Mouse (Mus musculus): Measurements from ENCODE around the gene Cdhr5. TPM values are rescaled to one million over a fixed set of nuclear protein-coding genes. Genes with fewer than 3 reads are reported as not detected.
A peak's percentile ranks its signal among the peaks of the same experiment; 100 is the strongest.

Gene Cdhr5
- total RNA-seq, 2 experiments from 2014 or later, result not detected

DNA sequence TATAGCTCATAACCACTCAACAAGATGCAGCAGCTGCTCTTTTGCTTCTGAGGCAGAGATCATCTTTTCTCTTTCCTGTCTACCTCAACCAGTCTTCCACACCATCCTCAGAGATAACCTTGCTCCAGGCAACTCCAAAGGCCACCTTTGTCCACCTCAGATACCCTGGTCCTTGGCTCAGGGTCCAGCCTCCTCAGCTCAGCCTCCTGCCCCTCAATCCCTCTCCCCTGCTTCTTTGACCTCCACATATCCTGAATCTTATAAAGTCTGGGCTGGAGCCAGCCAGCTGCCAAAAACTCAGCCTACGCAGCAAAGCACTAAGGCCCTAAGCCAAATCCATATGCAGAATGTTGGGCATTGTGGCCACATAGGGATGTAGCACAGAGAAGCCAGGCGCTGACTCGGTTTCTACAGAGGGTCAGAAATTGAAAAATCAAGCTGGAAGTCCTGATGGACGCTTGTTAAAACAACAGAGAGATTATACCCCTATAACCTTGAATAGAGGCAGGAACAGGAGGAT is 53.8 kb downstream of the Cdhr5 start:
- no peak for DNase-seq

DNA sequence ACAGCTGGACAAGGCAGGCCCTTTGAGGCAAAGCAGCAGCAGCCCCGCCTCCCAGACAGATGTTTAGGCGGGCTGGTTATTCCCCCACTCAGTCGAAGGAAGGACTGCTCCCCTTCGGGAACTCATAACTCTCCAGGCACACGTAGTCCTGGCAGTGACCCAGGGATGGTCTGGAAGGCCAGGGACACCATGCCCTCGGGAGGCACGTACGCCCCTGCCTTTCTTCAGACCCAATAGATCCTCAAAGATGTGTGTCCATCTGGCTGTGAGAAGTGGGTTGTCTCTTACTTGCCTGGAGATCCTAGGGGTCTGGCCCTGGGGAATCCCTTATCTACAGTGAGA is 54.5 kb downstream of the Cdhr5 start:
- no peak for DNase-seq

DNA sequence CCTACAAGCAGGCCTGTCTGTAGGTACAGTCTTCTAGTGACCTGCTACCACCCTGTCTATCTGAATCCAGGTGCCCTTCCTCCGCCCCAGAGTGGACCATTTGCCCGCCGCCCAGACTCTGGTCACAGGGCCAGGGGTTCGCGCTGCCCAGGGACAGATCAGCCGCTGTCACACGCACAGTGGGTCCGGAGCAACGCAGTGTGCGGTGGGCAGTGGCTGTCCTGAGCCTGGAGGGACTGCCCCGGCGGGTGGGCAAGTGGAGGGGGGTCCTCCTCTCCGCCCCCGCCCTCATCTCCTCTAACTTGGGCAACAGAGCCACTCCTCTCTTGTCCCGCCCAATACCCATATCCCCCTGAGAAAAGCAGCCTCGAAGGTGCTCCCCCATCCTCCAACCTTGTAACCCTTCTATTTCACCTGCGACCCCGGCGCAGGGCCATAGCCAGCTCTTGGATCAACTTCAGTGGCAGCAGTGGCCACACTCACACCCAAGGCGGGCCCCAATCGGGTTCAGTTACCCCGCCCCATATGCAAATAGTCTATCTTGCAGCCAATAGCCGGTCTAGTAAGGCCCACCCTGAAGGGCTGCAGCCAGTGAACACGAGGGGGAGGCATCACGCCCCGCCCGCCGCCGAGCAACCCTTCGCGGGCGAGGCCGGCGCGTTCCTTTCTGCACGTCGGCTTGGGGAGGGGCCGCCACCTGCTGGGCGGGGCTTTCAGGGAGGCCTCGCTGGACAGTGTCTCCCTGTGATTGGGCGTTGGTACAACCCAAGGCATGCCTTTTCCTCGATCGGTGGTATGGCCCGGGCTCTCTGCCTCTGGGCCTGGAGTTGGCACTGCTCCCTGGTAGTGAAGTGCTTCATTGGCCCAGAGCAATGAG is 55.1 kb downstream of the Cdhr5 start:
- peak; percentile 96 to 97 for DNase-seq

DNA sequence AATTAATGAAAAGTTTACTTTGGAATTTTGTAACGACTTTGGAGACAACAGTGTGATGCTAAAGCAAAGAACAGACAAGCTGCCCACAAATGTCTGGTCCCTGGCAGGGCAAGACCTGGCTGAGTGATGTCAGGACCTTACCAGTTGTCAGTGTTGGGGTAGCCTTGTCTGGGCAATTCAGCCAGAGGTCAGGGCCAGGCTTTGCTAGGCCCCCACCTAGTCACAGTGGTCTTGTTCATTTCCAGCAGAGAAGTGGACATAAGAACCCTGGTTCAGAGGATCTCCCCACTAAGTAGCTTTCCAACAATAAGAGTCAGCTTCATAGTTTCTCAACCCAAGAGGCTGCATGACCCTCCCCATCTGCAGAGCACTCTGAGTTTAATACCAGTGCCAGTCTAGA is 56.2 kb downstream of the Cdhr5 start:
- DNase-seq, result no peak

DNA sequence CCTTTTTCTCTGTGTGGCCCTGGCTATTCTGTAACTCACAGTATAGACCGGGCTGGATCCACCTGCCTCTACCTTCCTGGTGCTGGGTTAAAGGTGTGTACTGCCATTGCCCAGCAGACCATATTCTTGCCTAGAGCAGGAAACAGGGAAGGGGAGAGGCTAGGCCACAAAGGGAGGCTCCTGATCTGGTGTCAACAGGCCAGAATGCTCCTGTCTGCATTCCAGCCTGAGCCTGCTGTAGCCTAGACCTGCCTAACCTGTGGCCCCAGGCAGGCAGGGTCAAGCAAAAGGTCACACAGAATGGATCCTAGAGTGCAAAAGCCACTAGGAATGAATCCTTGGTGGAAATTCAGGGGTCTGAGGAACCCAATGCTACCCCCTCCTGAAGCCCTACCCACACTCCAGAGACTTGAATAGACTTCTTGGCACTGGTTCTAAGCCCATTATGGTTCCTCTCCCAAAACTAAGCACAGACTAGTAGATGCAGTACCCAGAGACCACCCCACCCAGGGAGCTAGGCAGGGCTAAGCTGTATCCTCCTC is 57.0 kb downstream of the Cdhr5 start:
- DNase-seq, result no peak

Small RNA genes within 50 kb of the gene (microRNA-seq; reads per million reads assigned to microRNA genes)
- gene Mir210, result 110 to 403 reads per million in 2 experiments

Other genes starting within 250 kb of the Cdhr5 start
- gene Gm17387, start 247.7 kb downstream of the Cdhr5 start, total RNA-seq (2021), result not detected
- gene B4galnt4, start 215.7 kb downstream of the Cdhr5 start, total RNA-seq (2021), result not detected
- gene Pkp3, start 198.6 kb downstream of the Cdhr5 start, total RNA-seq (2021), result 1 to 10 TPM in 1 of 2 experiments, under 1 TPM in 1; 0.37 to 1.6 TPM
- 1 to 10 TPM; 4.2 to 4.7 TPM for gene Sigirr, start 176.2 kb downstream of the Cdhr5 start, total RNA-seq (2021)
- gene Ano9, start 159.0 kb downstream of the Cdhr5 start, total RNA-seq (2021), result not detected
- gene Ptdss2, start 154.4 kb downstream of the Cdhr5 start, total RNA-seq (2021), result 10 to 100 TPM; 28.1 to 30.3 TPM
- 10 to 100 TPM; 71.5 to 77.6 TPM for gene Rnh1, start 103.9 kb downstream of the Cdhr5 start, total RNA-seq (2021)
- 100 to 1,000 TPM in 1 of 2 experiments, 10 to 100 TPM in 1; 91.4 to 103 TPM for gene Hras, start 82.8 kb downstream of the Cdhr5 start, total RNA-seq (2021)
- gene Lrrc56, start 82.6 kb downstream of the Cdhr5 start, total RNA-seq (2021), result 1 to 10 TPM; 2.0 to 3.4 TPM
- gene Lmntd2, start 62.7 kb downstream of the Cdhr5 start, total RNA-seq (2021), result not detected
- gene Rassf7, start 60.9 kb downstream of the Cdhr5 start, total RNA-seq (2021), result under 1 TPM; 0.57 to 0.87 TPM
- gene Phrf1, start 48.0 kb downstream of the Cdhr5 start, total RNA-seq (2021), result 10 to 100 TPM; 33.7 to 34.8 TPM
- 1 to 10 TPM; 2.3 to 3.1 TPM for gene Irf7, start 10.3 kb downstream of the Cdhr5 start, total RNA-seq (2021)
- gene Sct, start 2.3 kb upstream of the Cdhr5 start, total RNA-seq (2021), result not detected
- not detected for gene Drd4, start 15.2 kb upstream of the Cdhr5 start, total RNA-seq (2021)
- 10 to 100 TPM; 11.7 to 12.6 TPM for gene Deaf1, start 50.9 kb upstream of the Cdhr5 start, total RNA-seq (2021)
- 10 to 100 TPM; 14.6 to 15.7 TPM for gene Tmem80, start 51.0 kb upstream of the Cdhr5 start, total RNA-seq (2021)
- 1 to 10 TPM; 1.7 to 3.0 TPM for gene Eps8l2, start 62.1 kb upstream of the Cdhr5 start, total RNA-seq (2021)
- 100 to 1,000 TPM; 106 to 141 TPM for gene Taldo1, start 115.4 kb upstream of the Cdhr5 start, total RNA-seq (2021)
- 10 to 100 TPM; 11.3 to 12.4 TPM for gene Gatd1, start 137.3 kb upstream of the Cdhr5 start, total RNA-seq (2021)
- 1 to 10 TPM in 1 of 2 experiments, under 1 TPM in 1; 0.80 to 1.3 TPM for gene Cend1, start 152.7 kb upstream of the Cdhr5 start, total RNA-seq (2021)
- gene Slc25a22, start 161.1 kb upstream of the Cdhr5 start, total RNA-seq (2021), result 10 to 100 TPM; 45.6 to 59.1 TPM
- under 1 TPM; 0.21 to 0.42 TPM for gene Pidd1, start 167.2 kb upstream of the Cdhr5 start, total RNA-seq (2021)
- 1,000 to 10,000 TPM in 1 of 2 experiments, 100 to 1,000 TPM in 1; 998 to 1,000 TPM for gene Rplp2, start 170.6 kb upstream of the Cdhr5 start, total RNA-seq (2021)
- 100 to 1,000 TPM; 387 to 566 TPM for gene Pnpla2, start 178.4 kb upstream of the Cdhr5 start, total RNA-seq (2021)
- 10 to 100 TPM; 22.5 to 23.3 TPM for gene Cracr2b, start 184.3 kb upstream of the Cdhr5 start, total RNA-seq (2021)
- gene Cd151, start 190.6 kb upstream of the Cdhr5 start, total RNA-seq (2021), result 100 to 1,000 TPM; 320 to 330 TPM
- 10 to 100 TPM; 82.3 to 97.7 TPM for gene Polr2l, start 198.3 kb upstream of the Cdhr5 start, total RNA-seq (2021)
- 10 to 100 TPM; 18.9 to 22.9 TPM for gene Tspan4, start 198.5 kb upstream of the Cdhr5 start, total RNA-seq (2021)